Mouse (Mus musculus): ENCODE data around the gene Arhgap10.

- TF ChIP-seq GATA1 (IDR thresholded peaks at IDR 0.05; ENCODE audit: borderline replicate concordance, low read length) (no peak), FLI1 (IDR thresholded peaks at IDR 0.05; ENCODE audit: low read length) (no peak)
Measured at GRCm38 (mm10) chr8:77501131-77501530, 16.6 kb downstream of the Arhgap10 start.

Data from megakaryocyte, embryonic 14.5 days (primary cell).